Mouse (Mus musculus) embryo, embryonic 10.5 days (tissue): Measurements from ENCODE around the gene Gm17018.
"Not testable (repeated sequence)": the region's sequence is repeated elsewhere in the genome, so short reads cannot be mapped to it uniquely, and the experiment has no call there.

Experiments
- DNase-seq: peaks from one replicate; pipeline ENCODE4 v3.0.0-alpha.2; 2015; ENCODE audit warnings: low spot score

The Gm17018 gene

GRCm38 (mm10) chr19:45560153-45560890, at the start of gene Gm17018, which contains the start of gene Poll:
TSS of gene Gm17018 (plus strand) at chr19:45560615.
TSS of gene Poll (minus strand) at chr19:45560531.
- peak; percentile 91 for DNase-seq

GRCm38 (mm10) chr19:45510680-45511079, 49.7 kb upstream of the Gm17018 start:
- no peak for DNase-seq

GRCm38 (mm10) chr19:45511406-45511805, 49.0 kb upstream of the Gm17018 start:
- no peak for DNase-seq

GRCm38 (mm10) chr19:45515341-45515740, 45.1 kb upstream of the Gm17018 start:
- no peak for DNase-seq

- DNase-seq = no peak
Measured at GRCm38 (mm10) chr19:45516264-45516663, 44.2 kb upstream of the Gm17018 start.

- no peak for DNase-seq
Measured at GRCm38 (mm10) chr19:45527382-45527781, 33.0 kb upstream of the Gm17018 start.

- DNase-seq = no peak
Measured at GRCm38 (mm10) chr19:45527931-45528534, 32.4 kb upstream of the Gm17018 start.

- DNase-seq = no peak
Measured at GRCm38 (mm10) chr19:45529294-45529693, 31.1 kb upstream of the Gm17018 start.

GRCm38 (mm10) chr19:45530200-45530995, 30.0 kb upstream of the Gm17018 start:
- DNase-seq = no peak

GRCm38 (mm10) chr19:45531554-45531953, 28.9 kb upstream of the Gm17018 start:
- no peak for DNase-seq

- no peak for DNase-seq
Measured at GRCm38 (mm10) chr19:45533617-45534016, 26.8 kb upstream of the Gm17018 start.

GRCm38 (mm10) chr19:45535214-45535735, 25.1 kb upstream of the Gm17018 start:
- DNase-seq = no peak

- DNase-seq = no peak
Measured at GRCm38 (mm10) chr19:45535929-45536328, 24.5 kb upstream of the Gm17018 start.

- peak; percentile 61 for DNase-seq
Measured at GRCm38 (mm10) chr19:45537505-45537904, 22.9 kb upstream of the Gm17018 start.

GRCm38 (mm10) chr19:45540657-45541408, 19.6 kb upstream of the Gm17018 start:
- no peak for DNase-seq

GRCm38 (mm10) chr19:45541409-45542041, 18.9 kb upstream of the Gm17018 start:
- DNase-seq = peak; percentile 76

- DNase-seq = peak; percentile 25
Measured at GRCm38 (mm10) chr19:45542061-45542460, 18.4 kb upstream of the Gm17018 start.

- DNase-seq = peak; percentile 58
Measured at GRCm38 (mm10) chr19:45544152-45544924, 16.1 kb upstream of the Gm17018 start.

- DNase-seq = peak; percentile 91
Measured at GRCm38 (mm10) chr19:45544925-45545321, 15.5 kb upstream of the Gm17018 start.

GRCm38 (mm10) chr19:45548196-45548595, 12.2 kb upstream of the Gm17018 start:
- DNase-seq = not testable (repeated sequence)
